Mouse (Mus musculus) layer of hippocampus, adult 9-10 months (tissue): ENCODE measurements around the gene Kcnh7.
A peak's percentile ranks its signal among the peaks of the same experiment; 100 is the strongest.
"Not testable (repeated sequence)": the region's sequence is repeated elsewhere in the genome, so short reads cannot be mapped to it uniquely, and the experiment has no call there.

ENCODE experiments used
- DNase-seq: peaks from one replicate; pipeline ENCODE4 v3.0.0; 2022; ENCODE audit warnings: low spot score

The Kcnh7 gene

DNA sequence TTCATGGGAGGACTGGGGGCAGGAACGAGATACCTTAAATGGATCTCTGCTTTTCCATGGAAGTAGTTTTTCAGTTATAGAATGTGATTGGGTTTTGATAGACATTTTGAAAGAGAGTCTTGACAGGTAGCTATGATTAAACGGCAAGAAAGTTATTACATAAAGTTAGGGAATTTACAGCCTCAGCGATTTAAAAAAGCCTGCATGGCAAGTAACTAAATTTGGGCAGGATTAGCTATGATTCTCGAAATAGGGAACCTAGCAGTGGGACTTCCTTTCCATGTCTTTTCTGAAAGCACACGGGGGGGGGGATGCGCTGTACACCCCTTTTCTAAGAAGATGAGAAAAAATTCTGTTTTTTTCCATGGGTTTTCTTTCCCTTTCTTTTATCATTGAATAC is 466.8 kb downstream of the Kcnh7 start:
- DNase-seq = no peak

DNA sequence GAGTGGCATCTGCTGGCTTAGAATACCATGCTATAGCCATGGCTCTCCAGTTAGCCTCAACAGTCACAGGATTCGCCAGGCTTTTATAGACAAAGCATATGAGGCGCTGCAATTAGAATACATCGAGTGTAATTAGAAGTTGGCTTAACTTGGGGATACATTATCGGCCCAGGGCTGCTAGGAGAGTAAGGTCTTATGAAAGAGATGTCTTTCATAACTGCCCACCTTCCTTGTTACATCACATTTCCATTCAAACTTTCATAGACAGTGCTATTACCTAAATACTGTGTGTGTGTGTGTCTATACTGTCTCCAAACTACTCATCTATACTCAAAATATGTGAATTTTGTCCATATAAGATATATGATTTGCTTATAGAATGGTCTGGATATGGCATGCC is 468.8 kb downstream of the Kcnh7 start:
- DNase-seq = no peak

DNA sequence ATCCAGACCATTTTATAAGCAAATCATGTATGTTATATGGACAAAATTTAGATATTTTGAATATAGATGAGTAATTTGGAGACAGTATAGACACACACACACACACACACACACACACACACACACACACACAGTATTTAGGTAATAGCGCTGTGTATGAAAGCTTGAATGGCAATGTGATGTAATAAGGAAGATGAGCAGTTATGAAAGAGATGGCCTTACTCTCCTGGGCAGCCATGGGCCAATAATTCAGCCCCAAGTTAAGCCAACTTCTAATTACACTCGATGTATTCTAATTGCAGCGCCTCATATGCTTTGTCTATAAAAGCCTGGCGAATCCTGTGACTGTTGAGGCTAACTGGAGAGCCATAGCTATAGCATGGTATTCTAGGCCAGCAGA is 469.7 kb downstream of the Kcnh7 start:
- not testable (repeated sequence) for DNase-seq

DNA sequence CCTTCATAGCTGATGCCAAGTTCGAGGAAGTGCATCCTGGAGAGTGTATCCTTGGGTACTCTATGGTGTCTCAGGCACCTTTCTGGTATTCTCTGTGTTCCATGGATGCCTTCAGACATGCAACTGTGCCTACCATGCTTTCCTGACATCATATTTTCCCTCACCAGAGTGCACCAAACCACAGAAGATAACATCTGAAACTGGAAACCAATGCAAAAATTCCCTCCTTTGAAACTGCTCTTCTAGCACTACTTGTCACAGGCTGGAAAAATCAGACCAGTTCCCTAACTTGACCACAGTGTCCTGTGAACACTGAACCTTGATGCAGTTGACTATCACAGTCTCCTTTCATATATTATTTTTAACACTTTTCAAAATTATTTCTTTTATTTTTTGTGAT is 474.5 kb downstream of the Kcnh7 start:
- no peak for DNase-seq

DNA sequence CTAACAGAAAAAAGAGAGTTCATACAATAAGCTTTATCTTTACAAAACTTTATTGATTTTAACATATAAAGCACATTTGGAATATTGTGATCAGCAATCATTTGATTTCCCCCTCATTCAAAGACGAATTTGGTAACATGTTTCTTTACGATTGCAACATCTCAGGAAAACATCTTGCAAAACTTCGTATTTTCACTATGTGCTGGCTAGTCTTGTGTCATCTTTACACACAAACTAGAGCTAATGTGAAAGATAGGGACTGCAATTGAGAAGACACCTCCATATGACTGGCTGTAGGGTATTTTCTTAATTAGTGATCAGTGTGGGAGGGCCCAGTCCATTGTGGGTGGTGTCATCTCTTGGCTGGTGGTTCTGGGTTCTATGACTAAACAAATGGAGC is 477.8 kb downstream of the Kcnh7 start:
- DNase-seq = no peak

DNA sequence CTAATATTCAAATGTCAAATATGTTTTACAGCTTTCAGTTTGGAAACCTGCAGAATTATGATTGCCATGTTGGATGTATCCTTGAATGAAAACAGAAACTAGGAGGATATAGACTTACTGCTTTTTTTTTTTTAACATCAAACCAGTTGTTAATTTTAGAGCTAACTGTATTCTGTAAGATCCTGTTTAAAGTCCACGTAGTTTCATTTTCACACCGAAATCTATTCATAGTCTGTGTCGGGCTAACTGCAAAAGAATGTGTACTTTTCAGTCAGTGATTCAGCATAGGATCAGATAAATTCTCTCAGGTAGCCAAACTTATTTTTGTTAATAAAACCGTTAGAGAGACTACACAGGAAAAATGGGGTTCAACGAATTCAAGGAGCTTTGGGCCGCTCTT is 498.2 kb downstream of the Kcnh7 start:
- DNase-seq = no peak

- no peak for DNase-seq
Measured at GRCm38 (mm10) chr2:62684989-62685595, 499.0 kb downstream of the Kcnh7 start.

GRCm38 (mm10) chr2:62681667-62682066 is 502.4 kb downstream of the Kcnh7 start:
- DNase-seq = no peak

DNA sequence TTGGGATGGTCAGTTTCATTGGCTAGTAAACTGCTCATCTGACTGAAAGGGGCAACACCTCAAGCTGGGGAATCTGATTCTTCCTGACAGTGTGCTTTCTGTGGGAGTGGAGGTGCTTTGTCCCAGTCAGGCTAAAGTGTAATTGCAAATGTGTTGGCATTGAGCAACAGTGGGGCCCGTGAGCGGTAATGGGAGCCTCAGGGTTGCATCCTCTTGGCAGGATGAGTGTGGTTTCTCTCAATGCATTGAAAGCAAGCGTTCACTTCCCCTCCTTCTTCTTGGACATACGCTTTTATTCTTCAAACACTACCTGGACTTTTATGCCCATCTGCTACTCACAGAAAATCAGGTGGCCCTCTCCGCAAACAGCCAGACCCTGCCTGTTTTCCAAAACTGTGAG is 511.3 kb downstream of the Kcnh7 start:
- DNase-seq = no peak

GRCm38 (mm10) chr2:62670767-62671166 is 513.3 kb downstream of the Kcnh7 start:
- DNase-seq = no peak

GRCm38 (mm10) chr2:62670301-62670700 is 513.8 kb downstream of the Kcnh7 start:
- no peak for DNase-seq

- no peak for DNase-seq
Measured at GRCm38 (mm10) chr2:62669848-62670247, 514.2 kb downstream of the Kcnh7 start.

DNA sequence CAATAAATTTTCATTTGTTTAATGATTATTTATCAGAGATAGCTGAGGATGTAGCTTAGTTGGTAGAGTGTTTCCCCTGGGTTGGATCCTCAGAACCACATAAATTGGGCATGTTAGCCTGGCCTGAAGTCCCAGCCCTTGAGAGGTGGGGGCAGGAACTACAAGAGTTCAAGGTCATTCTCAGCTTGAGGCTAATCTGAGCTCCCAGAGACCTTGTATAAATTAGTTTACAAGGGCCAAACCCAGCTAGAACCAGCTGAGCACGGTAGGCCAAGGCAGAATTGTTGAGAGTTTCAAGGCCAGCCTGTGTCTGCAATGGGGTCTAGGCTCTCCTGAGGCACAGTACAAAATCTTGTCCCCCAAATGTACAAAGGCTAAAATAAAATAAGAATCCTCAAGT is 518.6 kb downstream of the Kcnh7 start:
- no peak for DNase-seq

DNA sequence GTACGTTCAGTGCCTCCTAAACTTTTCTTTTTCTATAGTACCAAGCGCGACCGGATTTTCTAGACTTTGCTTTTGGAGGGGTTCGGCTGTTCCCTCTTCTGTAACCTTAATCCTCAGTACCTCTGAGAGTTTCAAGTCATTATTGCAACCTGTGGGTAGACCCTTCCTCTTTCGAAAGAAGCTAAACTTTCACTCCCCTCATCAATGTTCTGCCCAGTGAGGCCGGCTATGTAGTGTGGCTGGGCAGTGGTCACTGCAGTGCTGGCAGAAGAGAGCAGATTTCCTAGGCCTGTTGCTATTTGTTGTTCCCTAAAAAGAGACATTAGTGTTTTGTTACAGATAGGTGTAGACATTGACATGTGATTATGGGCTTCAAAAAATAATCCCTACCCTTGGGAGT is 519.2 kb downstream of the Kcnh7 start:
- DNase-seq = no peak

- peak; percentile 68 for DNase-seq
Measured at GRCm38 (mm10) chr2:62664135-62664670, 519.9 kb downstream of the Kcnh7 start, which contains the start of gene Gca. Gene Gca, plus strand, starts transcription at chr2:62664285.

DNA sequence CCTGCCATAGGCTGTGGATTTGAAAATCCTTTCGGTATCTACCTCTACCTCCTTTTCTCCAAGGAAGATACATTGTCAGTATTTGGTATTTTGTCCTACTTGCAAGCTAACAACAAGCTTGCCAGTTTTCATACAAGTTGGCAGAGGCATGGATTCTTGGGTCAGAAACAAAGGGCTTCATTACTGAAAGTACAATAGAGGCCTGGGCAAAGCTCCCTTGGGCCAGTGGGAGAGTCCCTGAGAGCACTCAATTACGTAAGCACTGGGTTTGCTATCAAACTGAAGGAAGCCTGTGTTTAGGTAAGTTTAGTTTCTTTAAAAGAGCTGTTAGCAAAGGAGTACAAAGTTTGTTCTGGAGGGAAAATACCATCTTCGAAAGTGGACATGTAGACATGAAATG is 521.5 kb downstream of the Kcnh7 start:
- DNase-seq = no peak

DNA sequence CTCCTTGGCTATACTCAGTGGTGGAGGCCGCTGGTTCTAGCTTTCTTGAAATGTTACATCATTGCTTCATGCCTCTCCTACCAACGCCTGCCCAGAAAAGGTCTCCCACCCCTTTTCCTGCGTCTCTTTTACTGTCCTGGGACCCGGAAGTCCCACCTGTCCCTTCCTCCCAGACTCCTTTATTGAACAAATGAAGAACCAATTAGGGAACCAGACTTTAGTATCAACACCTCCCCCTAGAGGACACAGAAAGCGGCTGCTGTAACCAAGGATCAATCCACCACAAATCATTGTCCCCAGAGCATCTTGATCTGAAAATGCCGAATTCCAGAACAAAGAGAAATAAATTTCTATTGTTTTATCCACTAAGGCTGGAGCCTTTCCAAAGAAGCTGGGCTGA is 523.5 kb downstream of the Kcnh7 start:
- no peak for DNase-seq

GRCm38 (mm10) chr2:62656072-62656471 is 528.0 kb downstream of the Kcnh7 start:
- DNase-seq = no peak

- DNase-seq = peak; percentile 60
Measured at GRCm38 (mm10) chr2:62654519-62655338, 529.4 kb downstream of the Kcnh7 start.

DNA sequence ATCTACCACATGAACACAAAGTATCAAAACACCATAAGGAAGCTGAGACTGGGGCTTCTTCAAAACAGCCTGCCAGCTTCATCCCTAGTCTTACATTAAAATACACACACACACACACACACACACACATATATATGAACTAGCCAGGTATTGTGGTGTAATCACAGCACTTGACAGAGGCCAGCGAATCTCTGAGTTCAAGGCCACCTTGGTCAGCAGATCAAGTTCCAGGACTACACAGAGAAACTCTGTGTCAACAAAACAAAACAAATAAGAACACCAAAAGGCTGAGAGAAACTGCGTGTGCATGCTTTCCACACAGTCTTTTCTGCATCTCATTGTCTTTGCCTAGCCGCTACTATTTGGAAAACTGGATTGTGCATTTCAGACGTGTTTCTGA is 531.6 kb downstream of the Kcnh7 start:
- DNase-seq = no peak

DNA sequence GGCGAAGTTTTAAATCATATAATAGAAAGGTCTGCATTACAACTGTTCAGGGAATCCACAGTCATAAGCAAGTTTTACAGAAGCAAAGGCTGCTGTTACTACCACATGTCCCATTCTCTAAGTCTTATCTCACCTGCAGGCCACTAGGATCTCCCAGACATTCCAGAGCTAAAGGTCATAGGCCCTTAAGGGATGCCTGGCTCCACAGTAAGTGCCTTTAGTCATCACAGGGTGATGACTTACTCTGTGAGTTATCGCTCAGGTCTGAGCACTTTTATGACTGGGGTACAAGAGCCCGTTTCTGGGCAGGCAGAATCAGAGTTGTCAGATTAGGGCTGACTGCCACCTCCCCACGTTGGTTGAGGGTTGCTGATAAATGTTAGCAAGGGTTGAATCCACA is 532.2 kb downstream of the Kcnh7 start:
- DNase-seq = no peak

DNA sequence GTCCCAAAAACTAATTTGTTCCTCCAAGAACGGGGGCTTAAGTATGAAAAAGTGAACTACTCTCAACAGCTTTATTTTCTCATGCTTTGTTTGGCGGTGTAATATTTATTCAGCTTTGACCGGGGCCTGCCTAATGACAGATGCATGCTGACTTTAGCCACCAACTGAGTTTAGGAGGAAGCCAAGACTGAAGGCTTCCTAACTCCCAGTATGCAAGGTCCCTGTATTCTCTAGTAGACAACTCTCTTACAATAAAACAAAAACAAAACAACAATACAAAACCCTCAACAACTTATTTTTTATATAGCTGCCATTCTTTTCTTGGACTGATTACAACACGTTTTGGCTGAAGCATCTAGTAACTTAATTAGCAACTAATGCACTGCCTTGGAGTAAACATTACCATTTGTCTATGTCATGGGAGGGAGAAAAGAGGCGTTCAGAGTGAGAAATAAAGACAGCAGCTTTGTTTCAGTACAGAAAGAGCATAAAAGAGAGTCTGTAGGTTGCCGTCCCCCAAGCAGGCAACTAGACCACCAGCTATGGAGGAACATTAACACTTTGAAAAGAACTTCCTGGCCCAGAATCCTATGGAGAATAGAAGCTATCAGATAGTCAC is 537.3 kb downstream of the Kcnh7 start:
- no peak for DNase-seq

- no peak for DNase-seq
Measured at GRCm38 (mm10) chr2:62646014-62646645, 538.0 kb downstream of the Kcnh7 start, which contains the start of gene Ifih1. Gene Ifih1, minus strand, starts transcription at chr2:62646255.
